Mouse (Mus musculus) mouse embryonic stem cell (cell line): ENCODE measurements around the gene Ncs1.

Experiments
- in situ Hi-C, 2 experiments: fragments of 300-500 bp; cut with MboI; formaldehyde crosslinking; loops; 1 replicate in 1 of 2; 3 replicates in 1 of 2; pipeline ENCODE4 v1.14.3; 2019 to 2020; ENCODE audit warnings: low sequenced_read_pairs in 2 of 2, low pct_unique_long_range_greater_than_20kb in 1 of 2, mixed read lengths in 1 of 2; ENCODE audit not compliant: unreplicated experiment in 1 of 2

Gene Ncs1

GRCm38 (mm10) chr2:31303177-31303576 is 57.6 kb downstream of the Ncs1 start:
- in situ Hi-C loops, result no loop called here

GRCm38 (mm10) chr2:31304191-31304590 is 58.6 kb downstream of the Ncs1 start:
- in situ Hi-C loops, result no loop called here

- in situ Hi-C loops, result no loop called here
Measured at GRCm38 (mm10) chr2:31304801-31305665, 59.4 kb downstream of the Ncs1 start.

GRCm38 (mm10) chr2:31305684-31306083 is 60.1 kb downstream of the Ncs1 start:
- in situ Hi-C loops, result no loop called here

GRCm38 (mm10) chr2:31308257-31308656 is 62.6 kb downstream of the Ncs1 start:
- in situ Hi-C loops, result no loop called here

- in situ Hi-C loops, result no loop called here
Measured at GRCm38 (mm10) chr2:31309549-31309948, 63.9 kb downstream of the Ncs1 start.

- in situ Hi-C loops, result no loop called here
Measured at GRCm38 (mm10) chr2:31314007-31314465, 68.4 kb downstream of the Ncs1 start, which contains the start of gene Hmcn2. TSS of gene Hmcn2 (plus strand) at chr2:31314415.

- in situ Hi-C loops, result no loop called here
Measured at GRCm38 (mm10) chr2:31318162-31318561, 72.5 kb downstream of the Ncs1 start.

GRCm38 (mm10) chr2:31319200-31319599 is 73.6 kb downstream of the Ncs1 start:
- in situ Hi-C loops, result no loop called here

- in situ Hi-C loops, result no loop called here
Measured at GRCm38 (mm10) chr2:31327186-31327585, 81.6 kb downstream of the Ncs1 start.

- in situ Hi-C loops, result no loop called here
Measured at GRCm38 (mm10) chr2:31337706-31338330, 92.2 kb downstream of the Ncs1 start.

- in situ Hi-C loops, result no loop called here
Measured at GRCm38 (mm10) chr2:31339826-31340225, 94.2 kb downstream of the Ncs1 start.

- in situ Hi-C loops, result no loop called here
Measured at GRCm38 (mm10) chr2:31341726-31342535, 96.3 kb downstream of the Ncs1 start.
